Mouse (Mus musculus): ENCODE data around the gene Sh2b2.

The Sh2b2 gene

GRCm38 (mm10) chr5:136179594-136179993 is 66.8 kb downstream of the Sh2b2 start:
- no peak for DNase-seq

- peak; percentile 87 for DNase-seq
These were observed 72.5 kb downstream of the Sh2b2 start for GRCm38 (mm10) chr5:136173606-136174463.

GRCm38 (mm10) chr5:136172939-136173338 is 73.4 kb downstream of the Sh2b2 start:
- no peak for DNase-seq

GRCm38 (mm10) chr5:136171363-136172341 is 74.7 kb downstream of the Sh2b2 start:
- no peak for DNase-seq

GRCm38 (mm10) chr5:136170512-136171362 is 75.6 kb downstream of the Sh2b2 start, which contains the start of gene Orai2:
Orai2 (minus strand) TSS chr5:136170713.
- peak; percentile 82 for DNase-seq

- no peak for DNase-seq
These were observed 76.5 kb downstream of the Sh2b2 start for GRCm38 (mm10) chr5:136169626-136170511.

Measured in lung, postnatal 14 days (tissue).